Mouse (Mus musculus): ENCODE data around the gene Actr1b.

DNA sequence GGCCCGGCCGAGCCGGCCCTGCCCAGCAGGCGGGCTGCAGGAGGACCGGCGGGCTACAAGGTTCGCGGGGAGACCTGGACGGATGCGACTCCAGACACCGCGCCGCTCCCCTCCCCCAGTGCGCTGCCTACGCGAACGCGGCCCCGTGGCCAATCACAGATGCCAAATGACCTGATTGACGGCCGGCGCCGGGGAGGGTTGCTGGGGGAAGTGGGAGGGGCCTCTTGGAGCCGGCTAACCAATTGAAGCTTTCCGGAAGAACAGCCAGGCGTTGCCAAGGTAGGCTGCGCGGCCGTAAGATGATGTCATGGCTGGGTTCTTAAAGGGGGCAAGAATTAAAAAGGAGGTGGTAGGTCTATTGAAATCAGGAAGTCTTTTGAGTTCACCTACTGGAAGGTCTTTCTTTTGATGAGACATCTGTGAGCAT lies 4.4 kb downstream of the Actr1b start, which contains the start of gene 4933424G06Rik:
- TF ChIP-seq POLR2A (IDR thresholded peaks at IDR 0.05; ENCODE audit: insufficient read depth, low read depth, low read length), result peak; percentile 76
- no peak for TF ChIP-seq CTCF (IDR thresholded peaks at IDR 0.05)
- peak; percentile 77; the same call in 1 of the 2 replicates for TF ChIP-seq EP300 (IDR thresholded peaks at IDR 0.05; ENCODE audit: insufficient read depth, low read depth, low read length)
